Mouse (Mus musculus): ENCODE results near the gene Rab40c. TPM values are rescaled to one million over a fixed set of nuclear protein-coding genes. Genes with fewer than 3 reads are reported as not detected.
"Not testable (repeated sequence)": the region's sequence is repeated elsewhere in the genome, so short reads cannot be mapped to it uniquely, and the experiment has no call there.

Rab40c gene
- total RNA-seq, 1 experiment from 2014 or later, result 17.1 TPM

DNA sequence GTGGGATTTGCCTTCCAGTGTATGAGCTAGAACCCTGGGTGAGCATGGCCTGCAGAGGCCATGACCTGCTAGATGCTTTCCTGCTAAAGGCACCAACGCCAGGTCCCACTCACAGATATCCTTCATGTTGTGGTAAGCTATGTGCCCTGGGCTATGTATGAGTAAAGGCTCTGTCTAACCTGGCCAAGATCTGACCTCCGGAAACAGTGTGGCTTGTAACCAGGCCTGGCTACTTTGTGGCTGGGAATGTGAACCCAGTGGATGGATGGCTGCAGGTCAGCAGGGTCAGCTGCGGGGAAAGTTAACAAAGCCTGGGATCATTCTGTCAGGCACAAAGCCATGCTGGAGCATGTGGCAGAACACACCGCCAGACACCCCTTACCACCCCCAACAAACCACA is 37.8 kb downstream of the Rab40c start:
- ATAC-seq (replicated peaks in 1 of 2; ENCODE audit: insufficient read depth in 1 of 2, low FRiP score in 2 of 2, low TSS enrichment in 1 of 2, low read depth in 1 of 2, poor library complexity in 2 of 2, severe bottlenecking in 2 of 2), result no peak

- ATAC-seq (replicated peaks in 1 of 2; ENCODE audit: insufficient read depth in 1 of 2, low FRiP score in 2 of 2, low TSS enrichment in 1 of 2, low read depth in 1 of 2, poor library complexity in 2 of 2, severe bottlenecking in 2 of 2), result no peak
These were observed 38.5 kb downstream of the Rab40c start for GRCm38 (mm10) chr17:25880913-25881641.

GRCm38 (mm10) chr17:25880196-25880910 is 39.2 kb downstream of the Rab40c start, which contains the start of gene Wfikkn1:
Gene Wfikkn1 (minus strand): TSS chr17:25880858.
- ATAC-seq (replicated peaks in 1 of 2; ENCODE audit: insufficient read depth in 1 of 2, low FRiP score in 2 of 2, low TSS enrichment in 1 of 2, low read depth in 1 of 2, poor library complexity in 2 of 2, severe bottlenecking in 2 of 2), result no peak

DNA sequence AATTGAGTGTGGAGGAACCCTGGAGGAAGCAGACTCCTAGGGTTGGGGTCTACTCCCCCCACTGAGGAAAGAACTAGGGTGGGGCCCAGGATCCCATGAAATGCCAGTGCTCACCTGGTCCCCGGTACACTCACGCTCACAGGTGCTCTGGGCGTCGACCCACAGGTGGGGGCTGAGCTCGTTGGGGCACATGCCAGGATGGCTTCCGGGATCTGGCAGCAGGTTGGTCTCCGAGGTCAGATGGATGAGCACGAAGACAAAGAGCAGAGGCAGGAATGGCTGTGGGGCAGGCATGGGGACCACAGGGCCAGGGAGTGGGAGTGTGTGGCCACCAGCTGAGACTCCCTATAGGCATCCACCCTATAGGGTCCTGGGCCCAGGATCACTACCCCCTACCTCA is 39.8 kb downstream of the Rab40c start:
- ATAC-seq (replicated peaks in 1 of 2; ENCODE audit: insufficient read depth in 1 of 2, low FRiP score in 2 of 2, low TSS enrichment in 1 of 2, low read depth in 1 of 2, poor library complexity in 2 of 2, severe bottlenecking in 2 of 2), result no peak

DNA sequence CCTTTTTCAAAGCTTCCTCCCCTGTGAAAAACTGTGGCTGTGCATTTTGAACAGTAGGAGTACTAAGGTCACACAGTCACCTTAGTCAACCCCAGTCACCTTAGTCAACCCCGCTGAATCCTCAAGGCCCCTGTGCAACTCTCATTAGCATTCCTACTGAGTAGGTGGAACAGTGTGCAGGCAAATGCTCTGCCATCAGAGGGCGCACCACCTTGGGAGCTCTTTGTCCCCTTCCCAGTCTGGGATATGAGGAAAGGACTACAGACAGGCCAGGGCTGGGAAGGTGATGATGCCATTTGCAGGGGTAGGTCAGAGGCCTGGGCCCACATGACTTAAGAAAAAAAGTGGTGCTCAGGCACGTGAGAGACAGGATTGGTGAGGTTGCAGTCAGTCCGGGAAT is 40.3 kb downstream of the Rab40c start:
- ATAC-seq (replicated peaks in 1 of 2; ENCODE audit: insufficient read depth in 1 of 2, low FRiP score in 2 of 2, low TSS enrichment in 1 of 2, low read depth in 1 of 2, poor library complexity in 2 of 2, severe bottlenecking in 2 of 2), result no peak

- ATAC-seq (replicated peaks in 1 of 2; ENCODE audit: insufficient read depth in 1 of 2, low FRiP score in 2 of 2, low TSS enrichment in 1 of 2, low read depth in 1 of 2, poor library complexity in 2 of 2, severe bottlenecking in 2 of 2), result no peak
These were observed 40.8 kb downstream of the Rab40c start for GRCm38 (mm10) chr17:25878611-25879180.

DNA sequence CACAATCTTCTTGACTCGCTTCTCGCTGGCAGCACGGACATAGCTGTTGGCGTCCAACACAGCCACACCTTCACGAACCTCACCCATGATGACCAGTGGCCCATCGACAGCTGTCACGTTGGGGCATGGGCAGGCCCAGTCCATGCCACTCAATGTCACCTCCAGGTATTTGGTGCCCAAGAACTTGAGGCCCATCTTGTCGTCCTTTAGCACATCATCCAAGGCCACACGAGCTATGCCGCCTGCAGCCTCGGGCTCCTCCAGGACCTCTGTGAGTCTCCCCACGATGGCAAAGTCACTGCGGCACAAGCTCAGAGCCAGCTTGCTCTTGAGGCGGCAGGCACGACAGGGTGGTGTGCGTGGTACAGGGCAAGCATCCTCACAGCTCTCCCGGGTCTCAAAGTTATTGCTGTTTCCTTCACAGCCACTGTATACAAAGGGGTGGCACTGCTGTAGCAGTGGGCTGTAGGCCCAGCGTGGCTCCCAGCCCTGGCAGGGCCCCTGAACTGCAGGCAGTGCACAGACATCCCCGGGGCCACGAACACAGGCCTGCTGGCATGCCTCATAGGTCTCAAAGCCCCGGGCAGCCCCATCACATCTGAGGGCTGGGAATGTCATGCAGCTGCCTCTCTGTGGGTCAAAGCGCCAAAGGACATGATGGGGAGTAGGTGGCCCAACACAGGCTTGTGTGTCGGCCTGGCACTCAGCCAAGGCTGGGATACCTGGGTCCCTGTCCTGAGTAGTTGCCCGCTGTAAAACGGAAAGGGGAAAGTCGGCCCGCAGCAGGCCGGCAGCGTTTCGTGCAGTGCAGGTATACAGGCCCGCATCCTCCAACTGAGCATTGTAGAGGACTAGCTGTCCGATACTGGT is 41.6 kb downstream of the Rab40c start:
- no peak for ATAC-seq (replicated peaks in 1 of 2; ENCODE audit: insufficient read depth in 1 of 2, low FRiP score in 2 of 2, low TSS enrichment in 1 of 2, low read depth in 1 of 2, poor library complexity in 2 of 2, severe bottlenecking in 2 of 2)

GRCm38 (mm10) chr17:25877025-25877424 is 42.5 kb downstream of the Rab40c start:
- no peak for ATAC-seq (replicated peaks in 1 of 2; ENCODE audit: insufficient read depth in 1 of 2, low FRiP score in 2 of 2, low TSS enrichment in 1 of 2, low read depth in 1 of 2, poor library complexity in 2 of 2, severe bottlenecking in 2 of 2)

DNA sequence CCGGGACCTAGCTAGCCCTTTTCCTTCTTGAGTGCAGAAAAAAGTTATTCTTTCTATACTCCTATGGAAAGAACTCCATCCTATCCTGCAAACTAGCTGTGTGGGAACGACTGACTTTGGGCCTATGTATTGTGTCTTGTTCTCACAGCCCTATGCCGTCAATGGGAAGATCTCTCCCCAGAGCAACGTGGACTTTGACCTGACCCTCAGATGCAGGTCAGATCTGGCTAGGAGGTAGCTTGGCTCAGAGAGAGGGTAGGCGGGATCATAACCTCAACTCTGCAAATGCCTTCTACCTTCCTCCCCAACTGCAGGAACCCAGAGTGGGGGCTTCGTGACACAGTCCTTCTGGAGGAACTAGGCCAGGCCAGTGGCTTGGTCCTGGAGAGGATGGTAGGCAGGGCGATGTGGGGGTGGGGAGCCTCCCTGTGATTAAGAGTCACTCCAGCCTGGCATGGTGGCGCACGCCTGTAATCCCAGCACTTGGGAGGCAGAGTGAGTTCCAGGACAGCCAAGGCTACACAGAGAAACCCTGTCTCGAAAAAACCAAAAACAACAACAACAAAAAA is 43.1 kb downstream of the Rab40c start:
- ATAC-seq (replicated peaks in 1 of 2; ENCODE audit: insufficient read depth in 1 of 2, low FRiP score in 2 of 2, low TSS enrichment in 1 of 2, low read depth in 1 of 2, poor library complexity in 2 of 2, severe bottlenecking in 2 of 2), result no peak

GRCm38 (mm10) chr17:25875171-25876136 is 44.1 kb downstream of the Rab40c start:
- peak; percentile 65 to 77 for ATAC-seq (replicated peaks in 1 of 2; ENCODE audit: insufficient read depth in 1 of 2, low FRiP score in 2 of 2, low TSS enrichment in 1 of 2, low read depth in 1 of 2, poor library complexity in 2 of 2, severe bottlenecking in 2 of 2)

DNA sequence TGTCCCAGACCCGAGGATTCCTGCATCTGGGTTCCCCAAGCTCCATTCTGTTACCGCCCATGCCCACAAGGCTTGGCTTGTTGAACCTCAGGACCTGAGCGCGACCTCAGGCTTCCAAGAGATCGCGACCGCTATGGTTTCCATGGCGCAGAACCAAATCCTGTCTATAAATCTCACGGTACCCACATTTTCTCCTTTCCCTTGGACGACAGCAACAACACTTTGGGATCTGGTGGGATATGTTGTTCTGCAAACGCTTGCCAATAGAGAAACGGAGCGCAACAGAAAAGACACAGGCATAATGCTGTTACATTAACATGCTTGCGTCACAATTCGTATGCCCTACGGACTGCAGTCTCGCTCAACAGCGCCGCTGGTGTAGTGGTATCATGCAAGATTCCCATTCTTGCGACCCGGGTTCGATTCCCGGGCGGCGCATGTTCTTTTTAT is 44.8 kb downstream of the Rab40c start, which contains the start of gene Mettl26:
Gene Mettl26 (plus strand): TSS at position 354 of the 450 bp plus-strand sequence.
- peak; percentile 67 to 72 for ATAC-seq (replicated peaks in 1 of 2; ENCODE audit: insufficient read depth in 1 of 2, low FRiP score in 2 of 2, low TSS enrichment in 1 of 2, low read depth in 1 of 2, poor library complexity in 2 of 2, severe bottlenecking in 2 of 2)

GRCm38 (mm10) chr17:25874148-25874720 is 45.3 kb downstream of the Rab40c start:
- no peak for ATAC-seq (replicated peaks in 1 of 2; ENCODE audit: insufficient read depth in 1 of 2, low FRiP score in 2 of 2, low TSS enrichment in 1 of 2, low read depth in 1 of 2, poor library complexity in 2 of 2, severe bottlenecking in 2 of 2)

- no peak for ATAC-seq (replicated peaks in 1 of 2; ENCODE audit: insufficient read depth in 1 of 2, low FRiP score in 2 of 2, low TSS enrichment in 1 of 2, low read depth in 1 of 2, poor library complexity in 2 of 2, severe bottlenecking in 2 of 2)
These were observed 46.0 kb downstream of the Rab40c start for GRCm38 (mm10) chr17:25873405-25874147.

DNA sequence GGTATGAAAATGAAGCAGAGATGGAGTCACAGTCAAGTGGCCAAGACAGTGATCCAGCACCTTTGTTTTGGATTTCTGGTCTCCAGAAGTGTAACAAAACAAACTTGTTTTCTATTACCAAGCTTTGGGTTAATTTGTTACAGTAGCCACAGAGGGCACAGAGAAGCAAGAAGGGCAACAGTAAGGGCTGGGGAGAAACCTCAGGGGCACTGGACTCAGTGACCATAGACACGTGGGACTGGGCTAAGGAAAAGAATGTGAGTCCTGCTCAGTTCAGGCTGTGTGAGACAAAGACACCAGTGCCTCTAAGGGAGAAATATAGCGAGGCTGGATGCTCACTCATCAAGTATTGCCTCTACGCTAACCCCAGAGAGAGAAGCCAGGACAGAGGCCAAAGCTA is 46.9 kb downstream of the Rab40c start:
- no peak for ATAC-seq (replicated peaks in 1 of 2; ENCODE audit: insufficient read depth in 1 of 2, low FRiP score in 2 of 2, low TSS enrichment in 1 of 2, low read depth in 1 of 2, poor library complexity in 2 of 2, severe bottlenecking in 2 of 2)

- not testable (repeated sequence) for ATAC-seq (replicated peaks in 1 of 2; ENCODE audit: insufficient read depth in 1 of 2, low FRiP score in 2 of 2, low TSS enrichment in 1 of 2, low read depth in 1 of 2, poor library complexity in 2 of 2, severe bottlenecking in 2 of 2)
These were observed 48.0 kb downstream of the Rab40c start for GRCm38 (mm10) chr17:25871566-25871965.
